ENCODE assay signal across 8 mouse cellular contexts in genomic region chr10:63022541-63023120, GRCm38 (mm10). TPM values are rescaled to one million over a fixed set of nuclear protein-coding genes. Genes with fewer than 3 reads are reported as not detected.
DNase-seq lines count a peak whose midpoint lies in the region; ATAC-seq and TF ChIP-seq lines count a peak whose summit lies in the region.

No protein-coding gene starts in this region.

- H3K9ac ChIP-seq in MEL (ENCODE audit: control insufficient read depth, low read depth, low read length, poor library complexity, severe bottlenecking), result peak overlapping the region; percentile 98
- peak overlapping the region; percentile 100 for H3K9ac ChIP-seq in forebrain, postnatal 0 days
- H3K9ac ChIP-seq in lung, postnatal 0 days (replicated peaks; ENCODE audit: low read depth), result peak overlapping the region; percentile 98

- no peak for TF ChIP-seq POLR2A in kidney, adult 2 months (IDR thresholded peaks at IDR 0.05; ENCODE audit: low read depth, low read length)
- TF ChIP-seq POLR2A in MEL (IDR thresholded peaks at IDR 0.05; ENCODE audit: control insufficient read depth in 1 of 2, insufficient read depth in 1 of 2, low read depth in 1 of 2, low read length in 2 of 2, poor library complexity in 1 of 2), result no peak

- TF ChIP-seq EP300 in MEL (IDR thresholded peaks at IDR 0.05; ENCODE audit: low read depth in 1 of 2, low read length in 2 of 2), result no peak; a peak in 1 of 4 replicates
- TF ChIP-seq EP300 in lung, postnatal 0 days (IDR thresholded peaks at IDR 0.05), result no peak

- no peak for ATAC-seq in forebrain, postnatal 0 days
- ATAC-seq in lung, postnatal 0 days, result no peak

- WGBS in kidney, adult 2 months, result under 1% methylated on average over 27 of the region's 27 CpGs
- WGBS in forebrain, postnatal 0 days, result under 1% methylated on average over 27 of the region's 27 CpGs
- under 1% methylated on average over 27 of the region's 27 CpGs for WGBS in lung, postnatal 0 days

- peaks cover 4% of the 10 kb centered on the region for H3K36me3 ChIP-seq in kidney, adult 2 months (ENCODE audit: control insufficient read depth, insufficient read depth, low read length)
- H3K36me3 ChIP-seq in MEL (ENCODE audit: control insufficient read depth in 1 of 2, insufficient read depth in 2 of 2, low read length in 2 of 2), result peaks cover 9 to 29% of the 10 kb centered on the region in 2 experiments; a peak in 3 of 4 replicates
- no peaks in the 10 kb centered on the region; the same call in 1 of the 2 replicates for H3K36me3 ChIP-seq in forebrain, postnatal 0 days (ENCODE audit: insufficient read depth)
- 0 out of 2 replicates have a peak, but pooled peaks cover 3% of the 10 kb centered on the region for H3K36me3 ChIP-seq in lung, postnatal 0 days (ENCODE audit: insufficient read depth, low read length)

- no peaks in the 10 kb centered on the region for H3K9me3 ChIP-seq in MEL (replicated peaks; ENCODE audit: insufficient read depth, low read length)
- H3K9me3 ChIP-seq in forebrain, postnatal 0 days (ENCODE audit: low read length), result no peaks in the 10 kb centered on the region
- no peaks in the 10 kb centered on the region for H3K9me3 ChIP-seq in lung, postnatal 0 days (ENCODE audit: low read length)

- peak; percentile 26 for DNase-seq in kidney, adult 2 months
- no peak for DNase-seq in kidney, postnatal 25 days
- DNase-seq in MEL (ENCODE audit: low read depth, low spot score), result peak; percentile 51
- peak; percentile 50 for DNase-seq in forebrain, postnatal 0 days
- no peak for DNase-seq in lung, postnatal 0 days (ENCODE audit: low spot score)
- DNase-seq in retina, embryonic 14.5 days (ENCODE audit: low spot score), result no peak
- DNase-seq in cerebellum, postnatal 4 days (ENCODE audit: low spot score in 2 of 2), result no peak
- no peak for DNase-seq in spleen, adult 18-20 months

- TF ChIP-seq CTCF in kidney, adult 2 months (conservative IDR thresholded peaks at IDR 0.05; ENCODE audit: insufficient read depth, insufficient read length, low read depth, low read length), result no peak
- no peak for TF ChIP-seq CTCF in MEL (IDR thresholded peaks at IDR 0.05 in 2 of 3, conservative IDR thresholded peaks at IDR 0.05 in 1 of 3; ENCODE audit: control insufficient read depth in 1 of 3, insufficient read depth in 1 of 3, low read depth in 2 of 3, low read length in 3 of 3, poor library complexity in 1 of 3, severe bottlenecking in 1 of 3)
- no peak for TF ChIP-seq CTCF in forebrain, postnatal 0 days (IDR thresholded peaks at IDR 0.05; ENCODE audit: low read depth)
- no peak for TF ChIP-seq CTCF in lung, postnatal 0 days (IDR thresholded peaks at IDR 0.05)

- H3K4me1 ChIP-seq in kidney, adult 2 months (ENCODE audit: control insufficient read depth, insufficient read depth, low read length), result peaks cover 8% of the 10 kb centered on the region
- peaks cover 2 to 12% of the 10 kb centered on the region in 2 experiments for H3K4me1 ChIP-seq in MEL (ENCODE audit: control insufficient read depth in 1 of 2, insufficient read depth in 2 of 2, low read length in 2 of 2)
- peaks cover 39% of the 10 kb centered on the region for H3K4me1 ChIP-seq in forebrain, postnatal 0 days (ENCODE audit: insufficient read depth)
- peaks cover 10% of the 10 kb centered on the region; the same call in 1 of the 2 replicates for H3K4me1 ChIP-seq in lung, postnatal 0 days (ENCODE audit: insufficient read depth, low read depth, low read length)

- peaks cover 45% of the 10 kb centered on the region for H3K79me2 ChIP-seq in MEL (ENCODE audit: control insufficient read depth, insufficient read depth, low read length, poor library complexity)

- TF ChIP-seq RAD21 in MEL (IDR thresholded peaks at IDR 0.05; ENCODE audit: low read depth, low read length), result no peak

- H3K4me2 ChIP-seq in forebrain, postnatal 0 days (ENCODE audit: low read depth), result peak overlapping the region; percentile 63
- peak overlapping the region; percentile 64 for H3K4me2 ChIP-seq in lung, postnatal 0 days (replicated peaks; ENCODE audit: low read depth, low read length)

- peak overlapping the region; percentile 92 for H3K4me3 ChIP-seq in kidney, adult 2 months (ENCODE audit: insufficient read depth, low read depth, low read length)
- H3K4me3 ChIP-seq in MEL (ENCODE audit: control insufficient read depth in 1 of 2, insufficient read depth in 1 of 2, low read depth in 2 of 2, low read length in 2 of 2), result peak overlapping the region; percentile 91 to 97
- H3K4me3 ChIP-seq in forebrain, postnatal 0 days (ENCODE audit: low read depth, low read length), result peak overlapping the region; percentile 82
- H3K4me3 ChIP-seq in lung, postnatal 0 days (ENCODE audit: low read depth, low read length), result peak overlapping the region; percentile 88

- H3K27me3 ChIP-seq in kidney, adult 2 months (replicated peaks; ENCODE audit: control insufficient read depth, insufficient read depth, low read length), result no peaks in the 10 kb centered on the region
- H3K27me3 ChIP-seq in MEL (ENCODE audit: control insufficient read depth in 1 of 2, insufficient read depth in 2 of 2, low read length in 2 of 2), result no peaks in the 10 kb centered on the region
- H3K27me3 ChIP-seq in forebrain, postnatal 0 days (ENCODE audit: insufficient read depth, low read length), result no peaks in the 10 kb centered on the region
- H3K27me3 ChIP-seq in lung, postnatal 0 days (replicated peaks; ENCODE audit: insufficient read depth, low read length), result no peaks in the 10 kb centered on the region

- peak overlapping the region; percentile 99 for H3K27ac ChIP-seq in kidney, adult 2 months (ENCODE audit: insufficient read depth, low read depth, low read length)
- H3K27ac ChIP-seq in MEL (ENCODE audit: control insufficient read depth, low read depth, low read length), result peak overlapping the region; percentile 97
- peak overlapping the region; percentile 100 for H3K27ac ChIP-seq in forebrain, postnatal 0 days (ENCODE audit: low read depth, low read length)
- H3K27ac ChIP-seq in lung, postnatal 0 days (ENCODE audit: low read length), result peak overlapping the region; percentile 99

TF ChIP-seq in MEL, 35 proteins besides CTCF, POLR2A, EP300 and RAD21:
- 0 out of 2 replicates have a peak, but pooled peaks have one; percentile 6 for TF ChIP-seq CHD1 (IDR thresholded peaks at IDR 0.05; ENCODE audit: low read depth, low read length)
- no peak for TF ChIP-seq GATA1 (IDR thresholded peaks at IDR 0.05; ENCODE audit: low read depth, low read length)

RNA-seq across cellular contexts. Expression of gene Hnrnph3, which starts 1.4 kb away (rescaled TPM):
- 14.7 and 25.0 TPM in 2 replicates for polyA plus RNA-seq in kidney, adult 2 months (2012; rRNA removed)
- total RNA-seq in MEL (2012; rRNA removed), result 11.5 and 16.0 TPM in 2 replicates
- polyA plus RNA-seq in MEL (2012; ENCODE audit: insufficient read depth in 1 of 2, insufficient read length in 2 of 2, low read depth in 1 of 2, low replicate concordance in 2 of 2, missing spikeins in 1 of 2), result 10 to 100 TPM in 1 of 2 experiments, not detected in 1; 62.4 TPM
- 18.1 and 19.6 TPM in 2 replicates for total RNA-seq in forebrain, postnatal 0 days (2014; rRNA removed)
- 62.4 and 76.9 TPM in 2 replicates for polyA plus RNA-seq in forebrain, postnatal 0 days (2015; fragmentation: Nextera tagmentation; extraction: Ambion mirVana)
- 38.8 and 44.6 TPM in 2 replicates for polyA plus RNA-seq in lung, postnatal 0 days (2015; fragmentation: Nextera tagmentation; extraction: Ambion mirVana)

RNA-seq across cellular contexts. Expression of gene Pbld2, which starts 1.5 kb away (rescaled TPM):
- 22.4 and 25.5 TPM in 2 replicates for polyA plus RNA-seq in kidney, adult 2 months (2012; rRNA removed)
- 0.13 and 0.15 TPM in 2 replicates for total RNA-seq in MEL (2012; rRNA removed)
- under 1 TPM in 1 of 2 experiments, not detected in 1; 0.15 TPM for polyA plus RNA-seq in MEL (2012; ENCODE audit: insufficient read depth in 1 of 2, insufficient read length in 2 of 2, low read depth in 1 of 2, low replicate concordance in 2 of 2, missing spikeins in 1 of 2)
- 0.23 and 1.3 TPM in 2 replicates for total RNA-seq in forebrain, postnatal 0 days (2014; rRNA removed)
- 0.44 and 0.73 TPM in 2 replicates for polyA plus RNA-seq in forebrain, postnatal 0 days (2015; fragmentation: Nextera tagmentation; extraction: Ambion mirVana)
- polyA plus RNA-seq in lung, postnatal 0 days (2015; fragmentation: Nextera tagmentation; extraction: Ambion mirVana), result 16.2 and 18.4 TPM in 2 replicates

RNA-seq across cellular contexts. Expression of gene Pbld1, which starts 37.3 kb away (rescaled TPM):
- 163 and 168 TPM in 2 replicates for polyA plus RNA-seq in kidney, adult 2 months (2012; rRNA removed)
- 0.50 and 0.95 TPM in 2 replicates for total RNA-seq in MEL (2012; rRNA removed)
- under 1 TPM in 1 of 2 experiments, not detected in 1; 0.47 TPM for polyA plus RNA-seq in MEL (2012; ENCODE audit: insufficient read depth in 1 of 2, insufficient read length in 2 of 2, low read depth in 1 of 2, low replicate concordance in 2 of 2, missing spikeins in 1 of 2)
- not detected in 2 replicates for total RNA-seq in forebrain, postnatal 0 days (2014; rRNA removed)
- 0.27 and 0.59 TPM in 2 replicates for polyA plus RNA-seq in forebrain, postnatal 0 days (2015; fragmentation: Nextera tagmentation; extraction: Ambion mirVana)
- 0.70 and 0.95 TPM in 2 replicates for polyA plus RNA-seq in lung, postnatal 0 days (2015; fragmentation: Nextera tagmentation; extraction: Ambion mirVana)

RNA-seq across cellular contexts. Expression of gene Rufy2, which starts 42.6 kb away (rescaled TPM):
- polyA plus RNA-seq in kidney, adult 2 months (2012; rRNA removed), result 3.3 and 4.0 TPM in 2 replicates
- 1.2 and 1.8 TPM in 2 replicates for total RNA-seq in MEL (2012; rRNA removed)
- 1 to 10 TPM in 1 of 2 experiments, not detected in 1; 2.6 TPM for polyA plus RNA-seq in MEL (2012; ENCODE audit: insufficient read depth in 1 of 2, insufficient read length in 2 of 2, low read depth in 1 of 2, low replicate concordance in 2 of 2, missing spikeins in 1 of 2)
- 50.9 and 55.6 TPM in 2 replicates for total RNA-seq in forebrain, postnatal 0 days (2014; rRNA removed)
- 43.7 and 58.6 TPM in 2 replicates for polyA plus RNA-seq in forebrain, postnatal 0 days (2015; fragmentation: Nextera tagmentation; extraction: Ambion mirVana)
- polyA plus RNA-seq in lung, postnatal 0 days (2015; fragmentation: Nextera tagmentation; extraction: Ambion mirVana), result 13.9 and 14.5 TPM in 2 replicates

Comparison
In these comparisons a context has a peak if more than half of its experiments do, and no peak if none do; other contexts are left out.
1. DNase-seq: peak in kidney, adult 2 months (single experiment), MEL (single experiment) and forebrain, postnatal 0 days (single experiment); none in kidney, postnatal 25 days (0 of 2), lung, postnatal 0 days (single experiment), retina, embryonic 14.5 days (single experiment), cerebellum, postnatal 4 days (0 of 2) and spleen, adult 18-20 months (0 of 2).
2. RNA of gene Pbld1, which starts 37.3 kb away (polyA plus RNA-seq): 163 to 168 TPM in kidney, adult 2 months; 0.70 to 0.95 TPM in lung, postnatal 0 days, 0.47 TPM in MEL and 0.27 to 0.59 TPM in forebrain, postnatal 0 days; every median in the first group is over 10 times any median in the second.
3. Peak in every context shown above with its lines, with median percentiles within 50 percentile points of each other: H3K27ac ChIP-seq, H3K4me3 ChIP-seq and H3K9ac ChIP-seq.